Mouse (Mus musculus) spleen, adult 2 months (tissue): ENCODE results near the gene Fbn1. TPM values are rescaled to one million over a fixed set of nuclear protein-coding genes. Genes with fewer than 3 reads are reported as not detected.

Experiments used
- DNase-seq, 2 experiments: peaks; one replicate each; pipeline versions ENCODE4 v3.0.0 to v3.0.0-alpha.2; 2012 to 2021; ENCODE audit warnings: low spot score in 2 of 2, low read depth in 1 of 2
- H3K27ac ChIP-seq: fragments of 200-500 bp; 2 replicates; pipeline ENCODE4 v1.5.1; 2012; ENCODE audit warnings: low read length, inconsistent platforms; ENCODE audit not compliant: insufficient read depth
- H3K27me3 ChIP-seq: fragments of 200-500 bp; 2 replicates; pipeline ENCODE4 v1.6.1; 2012; ENCODE audit warnings: mild to moderate bottlenecking, moderate library complexity, low read length, inconsistent platforms; ENCODE audit not compliant: control insufficient read depth, insufficient read depth
- H3K36me3 ChIP-seq: fragments of 200-500 bp; 2 replicates; pipeline ENCODE4 v1.6.1; 2012; ENCODE audit warnings: mild to moderate bottlenecking, low read length, inconsistent platforms; ENCODE audit not compliant: control insufficient read depth, insufficient read depth
- H3K4me1 ChIP-seq: fragments of 200-500 bp; 2 replicates; pipeline ENCODE4 v1.6.1; 2011; ENCODE audit warnings: inconsistent platforms; ENCODE audit not compliant: control insufficient read depth, insufficient read depth, insufficient read length
- H3K4me3 ChIP-seq: fragments of 200-500 bp; 2 replicates; pipeline ENCODE4 v1.5.1; 2011; ENCODE audit warnings: mild to moderate bottlenecking, inconsistent platforms; ENCODE audit not compliant: insufficient read depth, insufficient read length; ENCODE audit errors: extremely low read depth
- CTCF ChIP-seq: fragments of 200-500 bp; IDR thresholded peaks from 2 replicates; pipeline ENCODE4 v1.5.1; 2011; ENCODE audit warnings: mild to moderate bottlenecking, inconsistent platforms; ENCODE audit not compliant: insufficient read depth, insufficient read length, insufficient replicate concordance; ENCODE audit errors: extremely low read depth
- POLR2A ChIP-seq: fragments of 200-500 bp; IDR thresholded peaks from 2 replicates; pipeline ENCODE4 v1.6.1; 2011; ENCODE audit warnings: low read depth, low read length, inconsistent platforms
- WGBS: fragments of 180-500 bp; shearing (Covaris S2); methylation state at CpG from one replicate; pipeline ENCODE4 v1.1.7; 2018; 5-methylcytosine and 5-hydroxymethylcytosine counted together
- polyA plus RNA-seq: library from polyadenylated mRNA; depleted of rRNA; stranded (reverse); fragments of >200 nt; gene quantifications from 2 replicates; pipeline ENCODE4 v1.2.3, GENCODE M21; 2012

Fbn1 gene
- polyA plus RNA-seq, 1 experiment, result 3.1 TPM

DNA sequence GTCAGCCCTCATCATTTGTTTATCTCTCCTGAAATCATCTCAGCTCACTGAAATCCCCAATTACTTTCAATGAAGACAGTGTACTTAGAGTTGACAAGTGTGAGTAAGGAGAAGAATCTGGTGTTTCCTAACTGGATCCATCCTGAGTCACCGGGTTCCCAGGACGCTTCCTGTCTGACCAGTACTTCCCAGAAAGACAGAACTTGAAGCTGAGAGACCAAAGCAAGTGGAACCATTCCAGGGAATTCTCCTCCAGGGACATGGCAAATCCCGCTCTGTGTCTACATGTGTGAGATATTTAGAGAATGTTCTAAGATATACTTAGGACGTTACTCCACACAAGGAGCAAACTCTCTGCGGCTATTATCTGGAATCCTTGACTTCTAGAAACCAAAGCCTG is 158.6 kb downstream of the Fbn1 start:
- H3K4me3 ChIP-seq, result no peak overlapping the region
- H3K4me1 ChIP-seq, result no peaks in the 10 kb centered on the region
- H3K27me3 ChIP-seq, result no peaks in the 10 kb centered on the region
- DNase-seq, result no peak
- 83% methylated on average over 5 of the region's 5 CpGs for WGBS
- TF ChIP-seq CTCF, result no peak
- no peak for TF ChIP-seq POLR2A
- H3K36me3 ChIP-seq, result no peaks in the 10 kb centered on the region
- H3K27ac ChIP-seq, result no peak overlapping the region

DNA sequence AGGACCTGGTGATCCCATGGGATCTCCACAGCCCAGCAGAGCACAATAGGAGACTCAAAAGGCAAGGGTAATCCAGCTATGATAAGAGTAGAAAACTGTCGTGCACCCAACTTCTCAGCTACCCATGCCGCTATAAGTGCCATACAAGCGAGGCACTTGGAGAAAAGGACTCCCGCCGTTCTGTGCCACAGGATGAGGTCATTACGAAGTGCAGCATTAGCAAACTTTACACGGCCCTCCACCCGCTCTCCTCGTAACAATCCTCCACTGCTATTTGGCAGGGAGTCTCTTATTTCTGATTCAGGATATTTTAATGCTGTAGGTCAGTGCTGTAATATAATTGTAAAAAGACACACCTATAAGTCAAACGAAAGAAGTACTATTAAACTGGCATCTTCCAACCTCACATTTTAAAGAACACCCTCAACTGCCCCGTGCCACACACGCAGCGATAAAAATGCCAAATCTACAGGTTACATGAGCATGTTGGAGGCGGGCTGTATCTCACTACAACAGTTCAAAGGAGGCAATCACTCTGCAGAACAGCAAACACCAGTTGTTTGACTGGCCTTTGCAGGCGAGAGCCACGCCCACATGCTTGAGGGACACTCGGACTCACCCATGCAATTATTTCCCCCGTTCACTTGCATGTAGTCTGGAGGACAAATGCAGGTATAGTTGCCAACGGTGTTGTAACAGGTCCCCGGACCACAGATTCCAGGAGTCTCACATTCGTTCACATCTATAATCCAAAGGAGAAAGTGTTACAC is 165.4 kb downstream of the Fbn1 start:
- 94% methylated on average over 21 of the region's 21 CpGs for whole genome bisulfite sequencing
- Histone ChIP-seq H3K4me1 (no peaks in the 10 kb centered on the region), H3K36me3 (no peaks in the 10 kb centered on the region), H3K27ac (no peak overlapping the region), H3K27me3 (no peaks in the 10 kb centered on the region), H3K4me3 (no peak overlapping the region)
- DNase-seq, result no peak
- TF ChIP-seq POLR2A (no peak), CTCF (no peak)

DNA sequence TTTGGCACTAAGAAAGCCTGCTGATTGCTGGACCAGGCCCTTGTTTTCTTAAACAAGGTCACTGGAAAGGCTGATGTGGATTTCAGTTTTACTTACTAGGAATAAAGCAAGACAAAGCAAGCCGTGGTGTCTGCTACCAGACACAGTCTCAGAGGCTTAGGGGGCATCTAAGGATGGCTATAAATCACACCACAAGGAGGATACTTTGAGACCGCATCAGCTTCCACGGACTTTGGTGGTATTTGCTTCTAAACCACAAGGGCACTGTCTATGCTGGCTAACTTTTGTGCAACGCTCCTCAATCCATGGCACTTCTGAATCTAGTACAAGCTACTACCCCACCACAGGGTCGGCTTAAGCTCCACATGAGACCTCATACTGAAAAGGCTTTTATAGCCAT is 167.4 kb downstream of the Fbn1 start:
- TF ChIP-seq CTCF, result no peak
- no peak for TF ChIP-seq POLR2A
- Histone ChIP-seq H3K4me3 (no peak overlapping the region), H3K27me3 (no peaks in the 10 kb centered on the region), H3K4me1 (no peaks in the 10 kb centered on the region), H3K27ac (no peak overlapping the region), H3K36me3 (no peaks in the 10 kb centered on the region)
- DNase-seq, result no peak
- 68% methylated on average over 5 of the region's 5 CpGs for WGBS

DNA sequence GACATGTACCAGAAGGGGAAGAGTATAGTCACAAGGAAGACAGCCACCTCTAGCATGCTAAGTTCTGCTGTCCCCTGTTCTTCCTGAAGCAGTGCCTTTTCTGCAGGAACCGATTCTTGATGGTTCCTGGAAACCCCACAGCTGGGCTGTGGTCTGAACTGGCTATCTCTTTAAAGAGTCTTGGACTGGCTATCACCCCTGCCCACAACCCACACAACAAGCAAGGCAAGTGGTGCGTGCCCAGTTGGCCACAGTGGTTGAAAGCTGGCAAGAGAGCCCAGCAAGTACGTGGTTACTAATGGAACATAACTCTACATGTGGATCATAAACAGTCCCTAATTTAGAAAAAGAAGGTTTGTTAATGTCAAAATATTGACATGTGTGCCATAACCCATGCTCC is 170.6 kb downstream of the Fbn1 start:
- no peaks in the 10 kb centered on the region for H3K27me3 ChIP-seq
- H3K4me3 ChIP-seq, result no peak overlapping the region
- WGBS, result 66% methylated on average over 3 of the region's 3 CpGs
- TF ChIP-seq CTCF, result no peak
- no peak for TF ChIP-seq POLR2A
- DNase-seq, result no peak
- no peaks in the 10 kb centered on the region for H3K36me3 ChIP-seq
- no peak overlapping the region for H3K27ac ChIP-seq
- H3K4me1 ChIP-seq, result no peaks in the 10 kb centered on the region

DNA sequence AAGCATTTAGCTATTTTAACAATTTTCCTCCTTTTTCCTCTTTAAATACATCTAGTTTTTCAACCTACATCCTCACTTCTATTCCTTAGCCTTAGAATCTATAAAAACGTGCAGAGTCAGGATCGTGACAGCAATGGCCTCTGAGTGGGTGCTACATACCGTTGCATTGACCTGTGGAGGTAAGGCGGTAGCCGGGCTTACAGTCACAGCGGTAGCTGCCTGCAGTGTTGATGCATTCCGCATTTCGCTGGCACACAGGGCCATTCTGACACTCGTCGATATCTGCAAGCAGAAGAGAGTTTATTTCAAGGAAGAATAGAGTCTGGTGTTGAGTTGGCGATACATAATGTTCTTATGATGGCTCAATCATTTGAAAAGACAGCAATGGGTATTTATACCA is 172.6 kb downstream of the Fbn1 start:
- Histone ChIP-seq H3K27me3 (no peaks in the 10 kb centered on the region), H3K4me3 (no peak overlapping the region), H3K36me3 (no peaks in the 10 kb centered on the region), H3K27ac (no peak overlapping the region), H3K4me1 (no peaks in the 10 kb centered on the region)
- TF ChIP-seq CTCF, result no peak
- no peak for DNase-seq
- WGBS, result 95% methylated on average over 11 of the region's 11 CpGs

DNA sequence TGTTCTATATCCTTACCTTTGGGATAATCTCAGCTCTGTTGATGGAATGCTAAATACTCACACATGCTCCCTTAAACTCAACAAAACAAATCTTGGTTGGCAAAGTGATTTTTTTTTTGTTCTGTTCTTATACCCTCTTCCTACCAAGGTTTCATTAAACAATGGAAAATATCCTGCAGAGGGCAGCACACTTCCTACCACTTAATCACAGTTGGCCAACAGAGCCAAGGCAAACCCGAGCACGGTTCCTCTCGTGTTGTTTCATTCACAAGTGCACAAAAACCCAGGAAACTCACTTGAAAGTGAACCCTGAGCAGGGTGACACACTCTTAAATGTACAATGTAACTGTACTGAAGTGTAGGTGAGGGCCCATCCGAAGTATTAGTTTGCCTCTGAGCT is 173.6 kb downstream of the Fbn1 start:
- WGBS, result 26% methylated on average over 4 of the region's 4 CpGs

DNA sequence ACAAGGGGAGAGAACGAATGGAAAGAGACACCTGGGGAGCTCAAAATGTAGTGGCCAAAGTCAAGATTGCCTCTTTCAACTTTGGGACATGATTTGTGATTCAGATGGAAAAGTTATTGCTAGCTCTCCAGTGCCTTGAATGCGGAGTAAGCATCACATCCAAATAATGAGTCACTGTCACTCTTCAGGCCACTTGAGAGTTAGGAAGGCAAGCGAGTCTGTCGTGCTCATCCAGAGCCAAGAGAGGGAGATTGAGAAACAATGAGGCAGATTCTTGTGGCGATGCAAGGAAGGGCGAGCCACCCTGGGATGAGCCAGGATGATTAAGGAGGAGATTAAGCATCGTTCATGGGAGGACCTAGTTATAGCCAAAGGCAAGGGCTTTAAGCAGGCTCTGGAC is 176.2 kb downstream of the Fbn1 start:
- no peak overlapping the region for H3K4me3 ChIP-seq
- peaks cover 3% of the 10 kb centered on the region; the same call in 1 of the 2 replicates for H3K4me1 ChIP-seq
- no peak overlapping the region for H3K27ac ChIP-seq
- TF ChIP-seq CTCF (no peak), POLR2A (no peak)
- DNase-seq, result no peak
- 90% methylated on average over 7 of the region's 7 CpGs for WGBS
- no peaks in the 10 kb centered on the region for H3K36me3 ChIP-seq
- no peaks in the 10 kb centered on the region for H3K27me3 ChIP-seq

More for the DNA sequence above, 173.6 kb downstream of the Fbn1 start:
- H3K27ac ChIP-seq, result no peak overlapping the region
- no peaks in the 10 kb centered on the region for H3K27me3 ChIP-seq
- no peak for DNase-seq
- no peak for TF ChIP-seq POLR2A
- no peak for TF ChIP-seq CTCF
- no peaks in the 10 kb centered on the region for H3K36me3 ChIP-seq
- no peak overlapping the region for H3K4me3 ChIP-seq
- H3K4me1 ChIP-seq, result no peaks in the 10 kb centered on the region
